Comparison of ENCODE assay signal across 25 mouse cellular contexts in genomic region chr3:115944376-115944775, GRCm38 (mm10).
"Had no signal": no experiment of that assay in that cellular context is flagged by ENCODE, and none has a peak within 500 bp of the region (broad histone marks: within the 10 kb centered on the region; RNA-seq: fewer than 3 reads in every experiment).

No protein-coding gene starts in this region.

- H3K27me3 ChIP-seq: heart, embryonic 13.5 days; heart, embryonic 15.5 days; hindbrain, embryonic 12.5 days; kidney, embryonic 15.5 days; limb, embryonic 12.5 days; liver, embryonic 13.5 days had no signal

- H3K27ac ChIP-seq: gastrocnemius, adult 2 months; heart, embryonic 13.5 days; heart, embryonic 15.5 days; hindbrain, embryonic 10.5 days; hindbrain, embryonic 12.5 days; hindbrain, embryonic 14.5 days; kidney, embryonic 15.5 days; kidney, postnatal 0 days; layer of hippocampus, adult 2 months; left cerebral cortex, adult 2 months; limb, embryonic 12.5 days; liver, embryonic 13.5 days had no signal

- H3K4me1 ChIP-seq: heart, embryonic 13.5 days; heart, embryonic 15.5 days; hindbrain, embryonic 10.5 days; hindbrain, embryonic 12.5 days; kidney, embryonic 15.5 days; limb, embryonic 12.5 days had no signal

- H3K4me3 ChIP-seq: gastrocnemius, adult 2 months; heart, embryonic 13.5 days; heart, embryonic 15.5 days; hindbrain, embryonic 10.5 days; hindbrain, embryonic 12.5 days; kidney, embryonic 15.5 days; layer of hippocampus, adult 2 months; left cerebral cortex, adult 2 months; limb, embryonic 12.5 days; liver, embryonic 13.5 days had no signal

- ATAC-seq: hindbrain, embryonic 16.5 days; intestine, embryonic 16.5 days had no signal

- DNase-seq: gastrocnemius, adult 2 months; gastrocnemius, postnatal 10 days; gastrocnemius, postnatal 25 days; heart, adult 18-20 months; heart, postnatal 4 days; kidney, adult 11 months; kidney, adult 2 months; kidney, adult 9 months; kidney, postnatal 14 days; kidney, postnatal 36 days; left cerebral cortex, postnatal 4 days; liver; liver, embryonic 13.5 days had no signal
